Mouse (Mus musculus) stomach, postnatal 0 days (tissue): Measurements from ENCODE around the gene Gm12830.

Source experiments
- CTCF ChIP-seq: IDR thresholded peaks from 2 replicates; pipeline ENCODE4 v1.5.1; 2016; ENCODE audit warnings: antibody characterized with exemption, low read depth, mild to moderate bottlenecking, moderate library complexity
- EP300 ChIP-seq: optimal IDR thresholded peaks from 2 replicates; pipeline ENCODE3; 2016; ENCODE audit warnings: antibody characterized with exemption

GRCm38 (mm10) chr4:114903422-114903782, 81.9 kb downstream of the Gm12830 start:
- no peak for TF ChIP-seq CTCF
- no peak for TF ChIP-seq EP300
